Mouse (Mus musculus) left cerebral cortex, postnatal 4 days (tissue): ENCODE data around the gene F2rl2. TPM values are rescaled to one million over a fixed set of nuclear protein-coding genes. Genes with fewer than 3 reads are reported as not detected.

Source experiments
- total RNA-seq, 2 experiments: library from RNA; stranded (reverse); gene quantifications; 2 replicates each; pipeline ENCODE4 v1.2.3; 2021

Gene F2rl2
- total RNA-seq, 2 experiments from 2014 or later, result 0.54 to 0.72 TPM

Other genes with a start within 250 kb of the F2rl2 start
- gene S100z, start 218.1 kb upstream of the F2rl2 start, total RNA-seq, result not detected
- under 1 TPM; 0.14 to 0.24 TPM for gene F2rl1, start 171.6 kb upstream of the F2rl2 start, total RNA-seq
- gene F2r, start 78.4 kb upstream of the F2rl2 start, total RNA-seq, result 10 to 100 TPM; 21.2 to 22.8 TPM
- gene Iqgap2, start 195.1 kb downstream of the F2rl2 start, total RNA-seq, result 1 to 10 TPM; 6.6 to 7.1 TPM